Mouse (Mus musculus) small intestine, adult 2 months (tissue): ENCODE data around the gene Zc3h6.

Experiments
- CTCF ChIP-seq: fragments of 200-500 bp; IDR thresholded peaks from 2 replicates; pipeline ENCODE4 v1.5.1; 2012; ENCODE audit warnings: low read depth, mild to moderate bottlenecking, control low read depth, inconsistent platforms, low read length, moderate library complexity, mixed read lengths; ENCODE audit not compliant: insufficient replicate concordance, insufficient read length; ENCODE audit errors: extremely low read depth
- POLR2A ChIP-seq: fragments of 200-500 bp; IDR thresholded peaks from 2 replicates; pipeline ENCODE4 v1.6.1; 2012; ENCODE audit warnings: low read depth, mild to moderate bottlenecking, control low read depth, inconsistent platforms, low read length, moderate library complexity

DNA sequence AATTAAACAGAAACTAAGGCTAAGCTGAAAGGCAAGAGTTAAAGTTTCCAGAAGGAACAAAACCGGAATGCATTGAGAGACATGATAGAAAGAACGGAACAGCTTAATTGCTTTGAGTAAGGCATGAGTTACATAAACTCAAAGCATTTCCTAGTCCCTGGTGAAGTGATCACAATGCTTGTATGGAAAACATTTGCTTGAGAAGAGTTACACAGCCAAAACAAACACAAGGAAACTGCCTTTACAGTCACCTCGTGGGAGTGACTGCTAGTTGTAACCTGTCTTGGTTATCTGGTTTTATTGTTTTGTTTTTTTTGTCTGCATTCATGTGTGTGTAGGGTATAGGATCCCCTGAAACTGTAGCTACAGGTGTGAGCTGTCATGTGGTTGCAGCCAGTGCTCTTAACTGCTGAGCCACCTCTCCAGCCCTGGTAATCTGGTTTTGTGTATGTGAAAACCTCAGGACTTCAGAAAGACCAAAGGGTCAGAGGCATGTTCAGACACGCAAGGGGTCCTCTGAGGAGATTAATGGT lies 85.3 kb downstream of the Zc3h6 start:
- TF ChIP-seq CTCF = no peak
- no peak for TF ChIP-seq POLR2A
